Mouse (Mus musculus): ENCODE measurements around the gene Nrl.

The Nrl gene

GRCm38 (mm10) chr14:55478651-55479599, 45.9 kb downstream of the Nrl start, which contains the start of gene Dhrs4:
Gene Dhrs4 (plus strand): TSS chr14:55478758.
- POLR2A ChIA-PET = interaction anchor here (0.5 to 3.4 kb wide), 53 partner anchors 8 to 507 kb away, joined by 3 to 25 read pairs (median 4); partner anchors contain the start of genes Carmil3 (in 3 of the 4), Pck2 (in 3 of the 4), Nrl (in 2 of the 4) and A730061H03Rik (in 1 of the 4)
- CTCF ChIA-PET = interaction anchor here (0.5 to 2.9 kb wide), 83 partner anchors 8 to 693 kb away, joined by 3 to 37 read pairs (median 4); partner anchors contain the start of genes Carmil3 (in 3 of the 4), Pck2 (in 2 of the 4), Rnf31 (in 2 of the 4) and A730061H03Rik (in 1 of the 4)

GRCm38 (mm10) chr14:55477829-55478228, 47.0 kb downstream of the Nrl start:
- CTCF ChIA-PET = interaction anchor here (0.7 to 2.9 kb wide), 25 partner anchors 8 to 362 kb away, joined by 3 to 37 read pairs (median 8); partner anchors contain the start of genes Carmil3 (in 2 of the 4), A730061H03Rik (in 1 of the 4), Dcaf11 (in 1 of the 4) and Mdp1 (in 1 of the 4)
- POLR2A ChIA-PET = interaction anchor here in 3 of 4 experiments (0.8 to 3.4 kb wide), 15 partner anchors 9 to 383 kb away, joined by 3 to 25 read pairs (median 5); partner anchors contain the start of genes A730061H03Rik (in 1 of the 3), Carmil3 (in 1 of the 3), Pck2 (in 1 of the 3) and Psme2 (in 1 of the 3)

GRCm38 (mm10) chr14:55477421-55477820, 47.4 kb downstream of the Nrl start:
- ChIA-PET POLR2A (interaction anchor here in 2 of 4 experiments (1.0 to 3.4 kb wide), 5 partner anchors 9 to 114 kb away, joined by 3 to 25 read pairs (median 10); partner anchors contain the start of genes A730061H03Rik (in 1 of the 2), Carmil3 (in 1 of the 2), Pck2 (in 1 of the 2) and Psme2 (in 1 of the 2)), CTCF (interaction anchor here in 3 of 4 experiments (1.0 to 2.9 kb wide), 10 partner anchors 8 to 362 kb away, joined by 3 to 37 read pairs (median 13); partner anchors contain the start of genes A730061H03Rik (in 1 of the 3), Carmil3 (in 1 of the 3) and Dcaf11 (in 1 of the 3))

- POLR2A ChIA-PET = interaction anchor here in 1 of 4 experiments (0.6 to 1.5 kb wide), 4 partner anchors 11 to 381 kb away, joined by 3 to 6 read pairs (median 4); partner anchors contain the start of genes Carmil3 and Thtpa
Observed at GRCm38 (mm10) chr14:55475654-55476053, 49.1 kb downstream of the Nrl start.

GRCm38 (mm10) chr14:55470806-55471205, 54.0 kb downstream of the Nrl start:
- ChIA-PET CTCF (interaction anchor here in 1 of 4 experiments (3.6 kb wide), 1 partner anchor 8 kb away, joined by 13 read pairs; the partner anchor contains the start of gene Dhrs4), POLR2A (interaction anchor here in 3 of 4 experiments (0.7 to 1.5 kb wide), 3 partner anchors 8 to 109 kb away, joined by 3 to 4 read pairs (median 3); partner anchors contain the start of gene Dhrs4 (in 1 of the 3))

More at GRCm38 (mm10) chr14:55475654-55476053, 49.1 kb downstream of the Nrl start:
- CTCF ChIA-PET = interaction anchor here in 1 of 4 experiments (1.3 kb wide), 1 partner anchor 21 kb away, joined by 5 read pairs; no protein-coding TSS in a partner anchor

GRCm38 (mm10) chr14:55469821-55470220, 55.0 kb downstream of the Nrl start:
- POLR2A ChIA-PET = interaction anchor here in 3 of 4 experiments (1.0 to 2.5 kb wide), 4 partner anchors 9 to 10 kb away, joined by 3 to 10 read pairs (median 4); partner anchors contain the start of gene Dhrs4 (in 2 of the 3)

GRCm38 (mm10) chr14:55469041-55469440, 55.7 kb downstream of the Nrl start:
- CTCF ChIA-PET = interaction anchor here in 1 of 4 experiments (3.6 kb wide), 1 partner anchor 9 kb away, joined by 13 read pairs; the partner anchor contains the start of gene Dhrs4

More at GRCm38 (mm10) chr14:55469821-55470220, 55.0 kb downstream of the Nrl start:
- CTCF ChIA-PET = interaction anchor here in 1 of 4 experiments (3.6 kb wide), 1 partner anchor 9 kb away, joined by 13 read pairs; the partner anchor contains the start of gene Dhrs4

More at GRCm38 (mm10) chr14:55469041-55469440, 55.7 kb downstream of the Nrl start:
- POLR2A ChIA-PET = interaction anchor here in 3 of 4 experiments (0.9 to 2.5 kb wide), 4 partner anchors 8 to 10 kb away, joined by 3 to 10 read pairs (median 4); partner anchors contain the start of gene Dhrs4 (in 3 of the 3)
